ENCODE assay signal across 22 mouse cellular contexts in the genomic region with DNA sequence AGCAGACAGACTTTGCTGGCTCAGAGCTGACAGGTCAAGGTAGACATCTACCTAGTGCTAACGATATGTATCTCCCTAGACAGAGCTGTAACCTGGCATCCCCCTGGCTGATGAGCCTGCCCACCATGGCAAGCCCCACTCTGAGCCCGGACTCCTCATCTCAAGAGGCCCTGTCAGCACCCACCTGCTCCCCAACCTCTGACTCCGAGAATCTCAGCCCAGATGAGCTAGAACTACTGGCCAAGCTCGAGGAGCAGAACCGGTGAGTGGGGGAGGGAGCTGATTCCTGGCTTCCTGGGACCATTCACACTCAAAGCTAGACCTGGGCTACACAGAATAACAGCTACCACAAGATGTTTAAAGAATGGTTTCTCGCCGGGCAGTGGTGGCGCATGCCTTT. TPM values are rescaled to one million over a fixed set of nuclear protein-coding genes. Genes with fewer than 3 reads are reported as not detected.
A peak's percentile ranks its signal among the peaks of the same experiment; 100 is the strongest.
DNase-seq lines count a peak whose midpoint lies in the region; ATAC-seq lines count a peak whose summit lies in the region.
"Had no signal": no experiment of that assay in that cellular context is flagged by ENCODE, and none has a peak within 500 bp of the region (broad histone marks: within the 10 kb centered on the region; RNA-seq: fewer than 3 reads in every experiment).

No protein-coding gene starts in this region.

- no peak overlapping the region for H3K27ac ChIP-seq in midbrain, embryonic 11.5 days (ENCODE audit: low read depth, low read length)
- no peak overlapping the region for H3K27ac ChIP-seq in midbrain, embryonic 14.5 days (replicated peaks; ENCODE audit: low read depth, low read length)

- H3K4me2 ChIP-seq in midbrain, embryonic 11.5 days, result no peak overlapping the region
- no peak overlapping the region for H3K4me2 ChIP-seq in midbrain, embryonic 14.5 days (ENCODE audit: low read length)

- H3K27me3 ChIP-seq in midbrain, embryonic 11.5 days (ENCODE audit: control insufficient read depth, insufficient read depth, low read length), result no peaks in the 10 kb centered on the region
- no peaks in the 10 kb centered on the region; the same call in 1 of the 2 replicates for H3K27me3 ChIP-seq in midbrain, embryonic 14.5 days (ENCODE audit: control insufficient read depth, insufficient read depth, low read length)
- H3K27me3 ChIP-seq: CH12.LX, Patski had no signal

- no peaks in the 10 kb centered on the region for H3K9me3 ChIP-seq in midbrain, embryonic 11.5 days (ENCODE audit: control insufficient read depth, low read length)
- H3K9me3 ChIP-seq in midbrain, embryonic 14.5 days (ENCODE audit: control insufficient read depth, low read length), result no peaks in the 10 kb centered on the region
- H3K9me3 ChIP-seq: G1E had no signal

- H3K4me1 ChIP-seq in midbrain, embryonic 11.5 days (ENCODE audit: control insufficient read depth, insufficient read depth, low read length), result no peaks in the 10 kb centered on the region
- no peaks in the 10 kb centered on the region for H3K4me1 ChIP-seq in midbrain, embryonic 14.5 days (ENCODE audit: control insufficient read depth, insufficient read depth, low read length)

- no peak overlapping the region for H3K4me3 ChIP-seq in midbrain, embryonic 11.5 days (ENCODE audit: low read depth, low read length)
- no peak overlapping the region for H3K4me3 ChIP-seq in midbrain, embryonic 14.5 days (replicated peaks; ENCODE audit: low read depth, low read length)

- H3K36me3 ChIP-seq in midbrain, embryonic 11.5 days (ENCODE audit: control insufficient read depth, insufficient read depth, low read length), result peaks cover 3% of the 10 kb centered on the region
- H3K36me3 ChIP-seq in midbrain, embryonic 14.5 days (ENCODE audit: control insufficient read depth, insufficient read depth, low read length), result peaks cover 63% of the 10 kb centered on the region

- no peak overlapping the region for H3K9ac ChIP-seq in midbrain, embryonic 11.5 days (ENCODE audit: low read length)
- no peak overlapping the region for H3K9ac ChIP-seq in midbrain, embryonic 14.5 days (replicated peaks; ENCODE audit: low read length)

- ATAC-seq in midbrain, embryonic 11.5 days (ENCODE audit: low FRiP score), result no peak
- no peak for ATAC-seq in midbrain, embryonic 14.5 days (ENCODE audit: low FRiP score, low TSS enrichment)
- ATAC-seq: activated CD4-positive, CD25-positive, alpha-beta regulatory T cell, adult 4 months; CD4-positive, CD25-positive, alpha-beta regulatory T cell, adult 4 months; Patski had no signal

- WGBS in midbrain, embryonic 11.5 days, result 87% methylated on average over 8 of the region's 8 CpGs
- WGBS in midbrain, embryonic 14.5 days, result 80% methylated on average over 8 of the region's 8 CpGs

- DNase-seq in heart, adult 11 months, result peak; percentile 90
- DNase-seq in heart, adult 18-20 months, result no peak
- DNase-seq in midbrain, embryonic 11.5 days (ENCODE audit: low spot score, missing footprints), result peak; percentile 65
- no peak for DNase-seq in midbrain, embryonic 14.5 days
- DNase-seq: adrenal gland, adult 2 months; adrenal gland, adult 8-10 months; adrenal gland, postnatal 10 days; adrenal gland, postnatal 14 days; adrenal gland, postnatal 25 days; adrenal gland, postnatal 36 days; B cell, adult 2 months; cerebellum, adult 11 months; cerebellum, adult 11-12 months; cerebellum, adult 18-20 months had no signal

RNA-seq across cellular contexts. Expression of a gene that starts 17.0 kb away (rescaled TPM):
- 10 to 100 TPM; 24.1 to 26.3 TPM for total RNA-seq in heart, adult 18-20 months (2021)
- polyA plus RNA-seq in midbrain, embryonic 11.5 days (2014; fragmentation: Nextera tagmentation; extraction: Ambion mirVana), result 23.1 and 24.8 TPM in 2 replicates
- polyA plus RNA-seq in midbrain, embryonic 14.5 days (2014; fragmentation: Nextera tagmentation; extraction: Ambion mirVana), result 93.6 and 98.0 TPM in 2 replicates

RNA-seq across cellular contexts. Expression of a gene that starts 33.9 kb away (rescaled TPM):
- total RNA-seq in heart, adult 18-20 months (2021), result under 1 TPM; 0.07 to 0.10 TPM
- 25.9 and 31.9 TPM in 2 replicates for polyA plus RNA-seq in midbrain, embryonic 11.5 days (2014; fragmentation: Nextera tagmentation; extraction: Ambion mirVana)
- polyA plus RNA-seq in midbrain, embryonic 14.5 days (2014; fragmentation: Nextera tagmentation; extraction: Ambion mirVana), result 51.8 and 67.1 TPM in 2 replicates

RNA-seq across cellular contexts. Expression of a gene that starts 43.2 kb away (rescaled TPM):
- 1 to 10 TPM in 1 of 2 experiments, under 1 TPM in 1; 0.21 to 1.3 TPM for total RNA-seq in heart, adult 18-20 months (2021)
- 0.07 TPM in 1 of 2 replicates, not detected in the other for polyA plus RNA-seq in midbrain, embryonic 11.5 days (2014; fragmentation: Nextera tagmentation; extraction: Ambion mirVana)
- 0.07 TPM in 1 of 2 replicates, not detected in the other for polyA plus RNA-seq in midbrain, embryonic 14.5 days (2014; fragmentation: Nextera tagmentation; extraction: Ambion mirVana)
- polyA plus RNA-seq: activated CD4-positive, CD25-positive, alpha-beta regulatory T cell, adult 4 months; brain, embryonic 14.5 days had no signal

RNA-seq across cellular contexts. Expression of a gene that starts 49.5 kb away (rescaled TPM):
- under 1 TPM; 0.37 to 0.64 TPM for total RNA-seq in heart, adult 18-20 months (2021)
- polyA plus RNA-seq in midbrain, embryonic 11.5 days (2014; fragmentation: Nextera tagmentation; extraction: Ambion mirVana), result not detected in 2 replicates
- polyA plus RNA-seq in midbrain, embryonic 14.5 days (2014; fragmentation: Nextera tagmentation; extraction: Ambion mirVana), result not detected in 2 replicates
- total RNA-seq: CH12.LX, MEL had no signal
- polyA plus RNA-seq: activated CD4-positive, CD25-positive, alpha-beta regulatory T cell, adult 4 months; brain, embryonic 14.5 days; C2C12; G1E; Patski had no signal

RNA-seq across cellular contexts. Expression of a gene that starts 55.1 kb away (rescaled TPM):
- 10 to 100 TPM; 65.1 to 66.5 TPM for total RNA-seq in heart, adult 18-20 months (2021)
- polyA plus RNA-seq in midbrain, embryonic 11.5 days (2014; fragmentation: Nextera tagmentation; extraction: Ambion mirVana), result 20.8 and 22.7 TPM in 2 replicates
- 21.9 and 30.1 TPM in 2 replicates for polyA plus RNA-seq in midbrain, embryonic 14.5 days (2014; fragmentation: Nextera tagmentation; extraction: Ambion mirVana)

Comparison
In these comparisons a context has a peak if more than half of its experiments do, and no peak if none do; other contexts are left out.
1. DNase-seq: peak in heart, adult 11 months (single experiment) and midbrain, embryonic 11.5 days (single experiment); none in heart, adult 18-20 months (0 of 2) and midbrain, embryonic 14.5 days (single experiment).